Mouse (Mus musculus) embryo, embryonic 9.5 days (tissue): Measurements from ENCODE around the gene BC030500.

Experiments
- DNase-seq: peaks from one replicate; pipeline ENCODE4 v3.0.0-alpha.2; 2017; ENCODE audit errors: extremely low spot score

Gene BC030500

DNA sequence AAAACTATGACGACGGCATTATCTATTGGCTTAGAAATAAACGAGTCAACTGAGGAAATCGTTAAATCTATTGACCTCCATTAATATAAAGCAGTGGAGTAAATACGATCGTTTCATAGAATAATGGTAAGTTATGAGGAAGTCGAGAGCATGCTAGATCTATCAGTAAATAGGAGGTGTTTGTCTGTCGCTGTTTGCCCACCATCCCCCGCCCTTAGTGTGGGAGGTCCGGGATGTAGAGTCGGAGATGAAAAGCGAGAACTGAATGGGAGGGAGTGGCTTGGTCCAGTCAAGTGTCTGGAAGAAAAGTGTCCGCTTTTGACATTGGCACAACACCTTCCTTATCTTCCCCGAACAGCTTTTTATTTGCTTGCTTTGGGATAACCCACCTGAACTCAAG is at the start of gene BC030500:
Gene BC030500, plus strand, starts transcription at position 79 of the 400 bp plus-strand sequence.
- DNase-seq: peak; percentile 21

DNA sequence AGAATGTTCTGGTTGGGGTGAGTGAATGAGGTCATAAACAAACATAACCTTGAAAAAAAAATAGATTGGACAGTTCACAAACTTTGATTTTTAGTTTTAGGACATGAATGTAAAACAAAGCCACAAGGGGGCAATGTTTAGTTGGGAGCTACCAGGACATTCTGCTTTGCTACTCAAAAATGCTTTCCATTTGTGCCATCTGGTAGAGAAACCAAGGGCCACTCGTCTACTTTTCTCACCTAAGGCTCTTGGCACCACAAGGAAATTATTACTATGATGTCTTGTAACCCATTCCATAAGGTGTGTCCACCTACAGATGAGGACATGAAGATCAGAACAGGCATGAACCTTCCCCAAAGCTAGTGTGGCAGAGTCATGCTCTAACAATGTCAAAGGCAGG is 25.1 kb upstream of the BC030500 start:
- DNase-seq: peak; percentile 15

DNA sequence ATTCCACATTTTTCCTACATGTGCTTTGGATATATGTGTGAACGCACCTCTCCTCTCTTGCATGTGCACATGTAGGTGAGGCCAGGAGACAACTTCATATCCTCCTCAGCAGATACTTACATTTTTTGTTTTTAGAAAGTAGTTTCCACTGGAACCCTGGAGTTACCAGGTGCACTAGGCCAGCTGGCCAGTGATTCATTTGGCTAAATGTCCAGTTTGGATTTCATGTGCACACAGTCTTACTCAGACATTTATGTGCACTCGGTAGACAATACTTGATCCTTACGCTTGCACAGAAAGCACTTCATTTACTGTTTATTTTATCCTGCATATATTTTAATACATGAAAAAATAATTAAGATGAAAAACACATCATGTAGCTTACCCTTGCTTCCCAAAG is 21.0 kb upstream of the BC030500 start:
- DNase-seq: no peak

DNA sequence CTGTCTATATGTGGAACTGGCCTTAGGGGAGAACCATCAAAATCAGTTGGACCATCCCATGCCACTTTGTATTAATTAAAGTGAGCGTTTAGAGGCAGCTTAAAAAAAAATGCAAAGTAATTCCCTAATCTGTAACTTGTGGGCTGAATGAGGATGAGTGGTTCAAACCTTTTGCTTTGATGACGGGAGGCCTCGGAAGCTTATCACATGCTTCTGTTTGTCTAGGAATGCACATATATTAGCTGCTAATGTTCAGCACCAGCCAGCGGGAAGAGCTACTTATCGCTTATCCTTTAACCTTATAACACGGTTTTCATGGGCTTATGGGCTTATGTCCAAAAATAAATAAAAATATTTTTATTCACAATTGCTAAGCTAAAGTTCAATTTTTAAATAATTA is 15.6 kb upstream of the BC030500 start:
- no peak for DNase-seq

DNA sequence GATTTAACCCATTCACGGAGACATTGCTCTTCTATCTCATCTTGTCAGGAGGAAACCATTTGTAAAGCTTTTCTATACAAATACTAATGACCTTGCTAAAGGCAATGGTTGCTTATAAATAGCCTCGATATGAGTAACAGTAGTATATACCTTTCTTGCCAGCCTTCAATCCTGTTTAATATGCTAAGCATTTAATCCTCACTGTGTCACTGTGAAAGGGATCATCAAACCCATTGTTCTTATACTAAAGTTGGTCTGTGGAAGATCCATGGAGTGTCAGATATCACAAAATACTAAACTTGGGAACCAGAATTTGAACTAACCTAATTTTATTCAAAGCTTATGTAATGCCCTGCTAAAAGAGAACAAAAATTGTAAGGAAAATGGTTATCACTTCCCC is 7.1 kb upstream of the BC030500 start:
- no peak for DNase-seq

DNA sequence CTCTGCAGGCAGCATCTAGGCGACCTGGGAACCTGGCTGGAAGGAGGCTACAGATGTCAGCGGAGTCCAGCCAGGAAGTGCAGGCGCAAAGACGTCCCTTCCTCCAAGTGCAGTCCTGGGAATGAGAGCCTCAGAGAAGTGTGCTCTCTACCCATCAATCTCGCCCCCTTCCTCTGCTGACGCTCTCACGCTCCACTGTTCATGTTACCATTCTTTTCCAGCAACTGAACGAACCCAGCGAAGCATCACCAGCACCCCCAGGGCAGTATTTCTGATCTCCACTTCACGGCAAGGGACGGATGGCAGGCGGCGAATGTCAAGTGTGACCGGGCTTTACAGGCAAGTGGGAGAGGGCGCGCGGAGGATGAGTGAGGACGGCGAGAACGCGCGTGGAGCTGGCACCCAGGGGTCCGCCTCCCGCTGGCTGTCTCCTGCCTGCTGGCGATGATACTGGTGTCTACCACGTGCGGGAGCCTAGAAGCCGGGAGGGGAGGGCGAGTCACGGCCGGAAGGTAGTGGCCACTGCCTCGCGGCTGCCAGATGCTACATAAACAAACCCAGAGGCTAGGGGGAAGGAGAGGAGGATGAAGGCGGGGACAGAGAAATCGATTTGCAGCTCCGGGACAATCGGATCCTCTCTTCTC is 763 bp downstream of the BC030500 start, which contains the start of gene Galntl6:
Gene Galntl6, minus strand, starts transcription at position 445 of the 644 bp plus-strand sequence.
- DNase-seq: no peak

DNA sequence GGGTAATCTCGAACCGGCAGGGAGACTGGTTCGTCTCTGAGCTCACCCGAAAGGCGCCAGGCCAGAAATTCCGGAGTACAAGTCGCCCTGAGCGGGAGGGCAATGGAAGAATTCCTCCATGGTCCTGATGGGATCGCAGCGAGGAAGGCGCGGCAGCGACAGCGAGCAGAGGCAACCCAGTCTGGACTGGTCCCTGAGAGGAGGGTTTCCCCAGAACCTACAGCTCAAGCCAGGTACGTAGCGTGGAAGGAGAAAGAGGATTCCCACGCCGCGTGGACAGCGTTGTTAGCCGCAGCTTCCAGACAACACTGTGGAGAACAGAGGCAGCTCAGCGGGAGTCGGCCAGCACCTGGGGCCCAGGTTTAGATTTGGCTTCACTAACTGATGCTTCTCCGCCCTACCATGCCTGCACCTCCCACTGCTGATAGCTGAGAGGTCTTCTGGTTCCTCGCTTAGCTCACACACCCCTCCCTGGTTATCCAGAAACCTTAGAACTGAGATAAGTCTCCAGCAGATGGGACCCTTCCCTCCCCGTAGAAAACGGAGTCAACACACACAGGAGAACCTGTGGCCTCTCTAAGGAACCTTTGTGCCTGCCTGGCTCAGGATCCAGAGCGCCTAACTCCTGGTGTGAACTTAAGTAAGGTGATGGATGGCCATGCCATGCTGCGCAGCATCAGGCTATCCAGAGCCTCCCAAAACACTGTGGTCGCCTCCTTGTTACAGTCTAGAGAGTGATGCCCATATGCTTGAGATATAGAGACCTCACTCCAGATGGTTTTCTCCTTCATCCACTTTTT is 1.5 kb downstream of the BC030500 start:
- DNase-seq: peak; percentile 55

DNA sequence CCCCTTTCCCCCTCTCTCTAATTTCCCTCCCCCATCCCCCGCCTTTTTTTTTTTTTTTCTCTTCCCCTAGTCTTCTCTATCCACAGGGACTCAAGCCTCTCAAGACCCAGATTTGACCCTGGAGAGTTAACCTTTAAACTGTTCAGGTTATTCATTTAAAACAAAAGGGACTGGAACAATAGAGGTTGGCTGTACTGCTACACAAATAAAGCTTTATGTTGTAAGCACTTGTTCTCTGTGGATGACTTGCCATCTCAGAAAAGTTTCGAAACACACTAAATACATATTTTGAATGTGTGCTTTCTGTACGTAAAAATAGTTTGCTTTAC is 2.0 kb downstream of the BC030500 start:
- peak; percentile 2 for DNase-seq

DNA sequence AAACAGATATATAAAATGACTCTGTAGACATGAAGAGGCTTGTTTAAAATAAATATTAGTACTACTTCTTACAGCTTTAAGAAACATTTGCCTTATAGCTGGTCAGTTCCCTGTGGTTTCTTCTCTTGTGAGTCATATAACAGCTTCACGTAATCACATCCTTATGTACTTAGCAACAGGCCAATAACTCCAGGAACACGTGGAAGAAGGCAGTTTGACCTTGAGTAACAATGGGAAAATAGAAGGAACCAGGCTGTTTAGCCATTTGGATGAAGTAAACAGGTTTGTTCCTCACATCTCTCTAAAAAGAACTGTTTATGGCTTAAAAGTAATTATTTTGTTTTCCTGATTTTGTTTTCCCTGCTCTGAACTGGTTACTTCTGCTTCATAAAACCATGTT is 3.6 kb downstream of the BC030500 start:
- no peak for DNase-seq

DNA sequence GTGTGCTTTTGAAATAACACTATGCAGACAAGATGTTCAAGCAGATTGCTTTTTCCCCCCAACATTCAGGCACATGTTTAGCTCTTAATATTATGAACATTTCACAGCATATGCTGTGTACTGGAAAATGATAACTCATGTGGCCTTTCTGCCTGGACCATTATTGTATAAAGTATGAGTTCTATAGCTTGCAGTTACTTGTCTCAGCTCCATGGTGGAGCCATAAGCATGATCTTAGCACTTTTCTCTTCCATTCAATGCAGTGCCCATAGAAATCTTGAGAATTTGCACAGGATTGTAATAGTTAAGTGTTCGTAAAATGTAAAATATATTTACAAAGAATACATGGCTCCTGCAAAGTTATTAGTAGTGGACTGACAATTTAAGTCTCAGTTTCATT is 19.5 kb downstream of the BC030500 start:
- DNase-seq: no peak

DNA sequence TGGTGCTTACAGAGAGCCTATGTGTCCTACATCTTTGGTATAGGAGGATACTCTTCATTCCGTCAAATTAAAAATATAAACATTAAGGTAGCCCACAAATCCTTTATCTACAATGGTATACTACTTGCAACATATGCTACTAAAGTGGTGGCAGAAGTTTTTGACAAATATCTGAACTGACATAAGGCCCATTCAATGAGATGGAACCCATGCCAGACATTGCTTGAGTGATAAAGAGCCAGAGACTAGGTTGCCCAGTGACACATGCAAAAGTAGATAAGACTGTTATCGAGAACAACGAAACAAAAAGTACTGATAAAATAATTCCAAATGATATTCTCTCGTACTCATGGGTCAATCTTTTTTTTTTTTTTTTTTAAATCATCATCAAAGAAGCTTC is 32.2 kb downstream of the BC030500 start:
- DNase-seq: no peak

DNA sequence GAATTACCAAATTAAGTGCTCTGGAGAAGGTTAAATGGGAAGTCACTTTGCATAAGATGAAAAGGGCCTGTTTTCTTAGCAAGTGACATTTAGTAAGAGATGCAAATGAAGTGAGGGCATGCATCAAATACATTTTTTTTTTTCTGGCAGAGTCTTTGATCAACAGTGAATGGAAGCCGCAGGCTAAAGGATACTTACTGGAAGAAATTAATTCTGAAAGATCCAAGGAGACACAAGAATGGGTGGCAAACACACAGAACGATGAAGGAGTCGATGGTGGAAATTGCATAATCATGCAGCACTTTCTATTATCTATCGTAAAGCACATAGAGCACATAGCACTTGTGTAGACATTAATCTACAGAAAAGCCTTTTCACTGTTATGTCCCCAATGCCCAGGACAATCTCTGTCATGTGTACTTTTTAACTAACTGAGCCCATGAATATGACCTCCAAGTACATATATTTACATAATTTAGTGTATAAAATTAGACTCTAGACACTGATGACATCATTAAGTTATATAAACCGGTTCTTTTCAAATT is 45.7 kb downstream of the BC030500 start:
- no peak for DNase-seq
